Mouse (Mus musculus): ENCODE results near the gene Olfr906. TPM values are rescaled to one million over a fixed set of nuclear protein-coding genes. Genes with fewer than 3 reads are reported as not detected.

Gene Olfr906
- not detected for total RNA-seq (2022)

- no peak for DNase-seq
These were observed at the start of gene Olfr906 for GRCm38 (mm10) chr9:38486785-38487184. Gene Olfr906, plus strand, starts transcription at chr9:38487085.

GRCm38 (mm10) chr9:38447352-38447751 is 39.5 kb upstream of the Olfr906 start, which contains the start of gene Olfr902:
Gene Olfr902, plus strand, starts transcription at chr9:38447652.
- DNase-seq = no peak

- no peak for DNase-seq
These were observed 24.0 kb upstream of the Olfr906 start, which contains the start of gene Olfr904 for GRCm38 (mm10) chr9:38462844-38463243. Gene Olfr904, plus strand, starts transcription at chr9:38463144.

DNA sequence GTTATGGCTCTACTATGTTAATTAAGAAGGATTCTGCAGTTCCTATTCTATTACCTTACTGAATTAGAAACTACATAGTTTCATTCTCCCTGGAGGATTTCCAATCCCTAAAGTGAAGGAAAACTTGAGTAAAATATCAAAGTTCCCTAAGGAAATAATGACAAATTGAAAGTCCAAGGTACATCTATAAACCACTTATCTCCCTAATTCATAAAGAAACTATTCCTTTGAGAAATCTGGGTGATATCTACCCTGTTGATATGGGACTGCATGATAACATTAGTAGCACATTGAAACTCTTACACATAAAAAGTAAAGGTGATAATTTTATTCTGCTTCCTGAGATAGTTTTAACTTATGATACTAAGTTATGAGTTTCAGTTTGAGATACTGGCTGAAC is 16.1 kb upstream of the Olfr906 start, which contains the start of gene Olfr905:
Gene Olfr905 (plus strand): TSS at position 301 of the 400 bp plus-strand sequence.
- DNase-seq = no peak

DNA sequence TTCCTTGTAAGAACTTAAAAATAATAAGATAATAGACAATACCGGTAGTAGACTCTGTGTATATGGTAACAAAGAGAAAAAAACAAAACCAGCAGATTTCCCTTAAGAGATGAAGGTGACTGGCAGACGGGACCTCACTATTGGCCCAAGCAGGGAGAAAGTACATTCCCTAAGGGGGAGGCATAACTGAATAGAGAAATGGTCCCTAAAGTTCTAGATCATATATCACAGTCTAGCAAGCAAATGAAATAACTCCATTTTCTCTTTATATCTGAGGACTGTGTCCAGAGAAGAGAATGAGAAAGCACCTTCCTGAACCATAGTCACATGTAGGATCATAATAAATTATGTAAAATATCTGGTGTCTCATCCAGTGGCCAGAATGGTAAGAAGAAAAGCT is 8.6 kb downstream of the Olfr906 start, which contains the start of gene Olfr907:
Gene Olfr907 (plus strand): TSS at position 301 of the 400 bp plus-strand sequence.
- DNase-seq = no peak

DNA sequence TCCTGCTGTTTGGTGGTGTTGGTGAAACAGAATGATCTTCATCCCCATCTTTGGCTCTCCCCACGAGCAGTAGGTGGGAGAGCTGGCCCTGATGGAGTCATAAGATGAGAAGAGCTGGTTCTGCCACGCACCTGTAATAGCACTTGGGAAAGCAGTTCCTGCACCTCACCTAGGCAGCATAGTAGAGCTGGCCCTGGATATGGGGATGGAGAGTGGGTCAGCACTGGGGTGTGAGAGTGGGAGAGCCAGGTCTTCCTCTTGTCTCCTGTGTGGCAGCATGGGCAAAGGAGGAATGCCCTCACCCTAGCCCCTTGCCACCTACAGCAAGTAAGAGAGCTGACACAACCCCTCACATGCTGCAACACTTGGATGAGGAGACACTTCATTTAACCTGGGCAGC is 25.5 kb downstream of the Olfr906 start:
- DNase-seq = no peak

GRCm38 (mm10) chr9:38521280-38521679 is 34.4 kb downstream of the Olfr906 start, which contains the start of gene Olfr911-ps1:
Gene Olfr911-ps1, plus strand, starts transcription at chr9:38521580.
- DNase-seq = no peak

- DNase-seq = no peak
These were observed 50.7 kb downstream of the Olfr906 start, which contains the start of gene Olfr910 for GRCm38 (mm10) chr9:38537549-38537948. Gene Olfr910, plus strand, starts transcription at chr9:38537849.

Other genes starting within 250 kb of the Olfr906 start
- not detected for gene Olfr143, start 234.3 kb upstream of the Olfr906 start, total RNA-seq (2022)
- gene Olfr895, start 219.2 kb upstream of the Olfr906 start, total RNA-seq (2022) = not detected
- not detected for gene Olfr896-ps1, start 196.0 kb upstream of the Olfr906 start, total RNA-seq (2022)
- gene Olfr25, start 158.0 kb upstream of the Olfr906 start, total RNA-seq (2022) = not detected
- gene Olfr898, start 138.7 kb upstream of the Olfr906 start, total RNA-seq (2022) = not detected
- gene Olfr250, start 120.2 kb upstream of the Olfr906 start, total RNA-seq (2022) = not detected
- not detected for gene Olfr251, start 110.0 kb upstream of the Olfr906 start, total RNA-seq (2022)
- not detected for gene Olfr147, start 85.4 kb upstream of the Olfr906 start, total RNA-seq (2022)
- gene Olfr901, start 57.6 kb upstream of the Olfr906 start, total RNA-seq (2022) = not detected
- gene Olfr902, start 39.4 kb upstream of the Olfr906 start, total RNA-seq (2022) = not detected
- not detected for gene Olfr904, start 23.9 kb upstream of the Olfr906 start, total RNA-seq (2022)
- gene Olfr905, start 16.0 kb upstream of the Olfr906 start, total RNA-seq (2022) = under 1 TPM in 1 of 4 experiments, not detected in 3; 0.06 TPM
- gene Olfr907, start 8.7 kb downstream of the Olfr906 start, total RNA-seq (2022) = not detected
- not detected for gene Olfr911-ps1, start 34.5 kb downstream of the Olfr906 start, total RNA-seq (2022)
- not detected for gene Olfr910, start 50.8 kb downstream of the Olfr906 start, total RNA-seq (2022)
- not detected for gene Olfr912, start 93.1 kb downstream of the Olfr906 start, total RNA-seq (2022)
- not detected for gene Olfr913, start 105.7 kb downstream of the Olfr906 start, total RNA-seq (2022)
- gene Olfr914, start 118.0 kb downstream of the Olfr906 start, total RNA-seq (2022) = not detected
- not detected for gene Olfr916, start 172.8 kb downstream of the Olfr906 start, total RNA-seq (2022)
- not detected for gene Olfr917, start 178.8 kb downstream of the Olfr906 start, total RNA-seq (2022)
- not detected for gene Olfr918, start 187.5 kb downstream of the Olfr906 start, total RNA-seq (2022)
- gene Olfr919, start 216.6 kb downstream of the Olfr906 start, total RNA-seq (2022) = not detected
- 10 to 100 TPM; 50.5 to 75.2 (median 60.9) TPM for gene Vwa5a, start 231.2 kb downstream of the Olfr906 start, total RNA-seq (2022)

Data from adrenal gland, adult 8-10 months (tissue).